Mouse (Mus musculus) hindbrain, embryonic 11.5 days (tissue): ENCODE data around the gene Bloc1s5. TPM values are rescaled to one million over a fixed set of nuclear protein-coding genes. Genes with fewer than 3 reads are reported as not detected.
A peak's percentile ranks its signal among the peaks of the same experiment; 100 is the strongest.

ENCODE experiments used
- ATAC-seq: fragments of 200-750 bp; cut with Nextera tagmentation; 2 replicates; pipeline ENCODE4 v1.8.0; 2017; ENCODE audit warnings: mild to moderate bottlenecking, moderate TSS enrichment, moderate library complexity; ENCODE audit not compliant: low FRiP score
- DNase-seq: peaks from one replicate; pipeline ENCODE4 v3.0.0-alpha.2; 2015; ENCODE audit warnings: low spot score
- H3K27ac ChIP-seq: fragments of 300-500 bp; sonication (generic); 2 replicates; pipeline ENCODE4 v1.5.1; 2014; ENCODE audit warnings: mild to moderate bottlenecking, low read depth, low read length
- H3K27me3 ChIP-seq: fragments of 300-500 bp; sonication (generic); 2 replicates; pipeline ENCODE4 v1.6.1; 2014; ENCODE audit warnings: mild to moderate bottlenecking, low read length, moderate library complexity, mixed read lengths; ENCODE audit not compliant: control insufficient read depth, insufficient read depth
- H3K36me3 ChIP-seq: fragments of 300-500 bp; sonication (generic); 2 replicates; pipeline ENCODE4 v1.6.1; 2014; ENCODE audit warnings: mild to moderate bottlenecking, low read length, moderate library complexity, mixed read lengths; ENCODE audit not compliant: control insufficient read depth, insufficient read depth
- H3K4me1 ChIP-seq: fragments of 300-500 bp; sonication (generic); replicated peaks from 2 replicates; pipeline ENCODE4 v1.6.1; 2014; ENCODE audit warnings: low read length, mixed read lengths; ENCODE audit not compliant: control insufficient read depth, insufficient read depth
- H3K4me2 ChIP-seq: fragments of 300-500 bp; sonication (generic); replicated peaks from 2 replicates; pipeline ENCODE4 v1.6.1; 2014; ENCODE audit warnings: mild to moderate bottlenecking, low read depth, low read length
- H3K4me3 ChIP-seq: fragments of 300-500 bp; sonication (generic); 2 replicates; pipeline ENCODE4 v1.5.1; 2014; ENCODE audit warnings: low read depth, low read length
- H3K9ac ChIP-seq: fragments of 300-500 bp; sonication (generic); 2 replicates; pipeline ENCODE4 v1.6.1; 2014; ENCODE audit warnings: low read depth, low read length
- H3K9me3 ChIP-seq: fragments of 300-500 bp; sonication (generic); 2 replicates; pipeline ENCODE4 v1.6.1; 2016; ENCODE audit warnings: low read length; ENCODE audit not compliant: control insufficient read depth
- WGBS: fragments of 180-500 bp; shearing (Covaris S2); extraction: QIAGEN DNeasy Blood & Tissue Kit; methylation state at CpG from one replicate; pipeline ENCODE4 v1.1.7; 2014; 5-methylcytosine and 5-hydroxymethylcytosine counted together
- polyA plus RNA-seq: library from polyadenylated mRNA; unstranded; fragments of >200 nt; fragmentation: Nextera tagmentation; extraction: Ambion mirVana; gene quantifications from 2 replicates; pipeline ENCODE4 v1.2.1, GENCODE M21; 2014

The Bloc1s5 gene
- polyA plus RNA-seq, 1 experiment from 2014 or later, result 24.1 TPM

GRCm38 (mm10) chr13:38657865-38658264 lies 23.0 kb upstream of the Bloc1s5 start:
- no peak overlapping the region for H3K27ac ChIP-seq
- WGBS, result 18% methylated on average over 4 of the region's 4 CpGs

GRCm38 (mm10) chr13:38650292-38650691 lies 15.4 kb upstream of the Bloc1s5 start:
- no peak overlapping the region for H3K27ac ChIP-seq
- 96% methylated on average over 4 of the region's 4 CpGs for WGBS

More at GRCm38 (mm10) chr13:38657865-38658264, 23.0 kb upstream of the Bloc1s5 start:
- Histone ChIP-seq H3K4me3 (peak overlapping the region; percentile 99), H3K27me3 (no peaks in the 10 kb centered on the region), H3K9me3 (no peaks in the 10 kb centered on the region), H3K4me1 (no peaks in the 10 kb centered on the region), H3K36me3 (peaks cover 18% of the 10 kb centered on the region), H3K4me2 (peak overlapping the region; percentile 55), H3K9ac (peak overlapping the region; percentile 90)
- DNase-seq (peak; percentile 20), ATAC-seq (no peak)

GRCm38 (mm10) chr13:38649069-38649468 lies 14.2 kb upstream of the Bloc1s5 start:
- Histone ChIP-seq H3K9ac (no peak overlapping the region), H3K4me3 (no peak overlapping the region), H3K4me2 (no peak overlapping the region), H3K4me1 (no peaks in the 10 kb centered on the region), H3K27ac (no peak overlapping the region), H3K27me3 (no peaks in the 10 kb centered on the region), H3K9me3 (no peaks in the 10 kb centered on the region), H3K36me3 (peaks cover 17% of the 10 kb centered on the region)
- ATAC-seq, result no peak
- DNase-seq, result no peak
- whole genome bisulfite sequencing, result 93% methylated on average over 4 of the region's 4 CpGs

More at GRCm38 (mm10) chr13:38650292-38650691, 15.4 kb upstream of the Bloc1s5 start:
- no peaks in the 10 kb centered on the region for H3K27me3 ChIP-seq
- ATAC-seq, result no peak
- H3K9me3 ChIP-seq, result no peaks in the 10 kb centered on the region
- H3K4me1 ChIP-seq, result no peaks in the 10 kb centered on the region
- DNase-seq, result no peak
- peaks cover 17% of the 10 kb centered on the region for H3K36me3 ChIP-seq
- no peak overlapping the region for H3K9ac ChIP-seq
- H3K4me2 ChIP-seq, result no peak overlapping the region
- H3K4me3 ChIP-seq, result no peak overlapping the region

- WGBS, result 95% methylated on average over 5 of the region's 5 CpGs
- H3K27me3 ChIP-seq, result no peaks in the 10 kb centered on the region
- H3K27ac ChIP-seq, result no peak overlapping the region
- no peak overlapping the region for H3K9ac ChIP-seq
- no peak overlapping the region for H3K4me3 ChIP-seq
- peaks cover 14% of the 10 kb centered on the region for H3K36me3 ChIP-seq
- no peaks in the 10 kb centered on the region for H3K4me1 ChIP-seq
- ATAC-seq (no peak), DNase-seq (no peak)
- no peak overlapping the region for H3K4me2 ChIP-seq
- H3K9me3 ChIP-seq, result no peaks in the 10 kb centered on the region
Observed at GRCm38 (mm10) chr13:38641414-38641813, 6.5 kb upstream of the Bloc1s5 start.

- Histone ChIP-seq H3K27me3 (no peaks in the 10 kb centered on the region), H3K27ac (no peak overlapping the region), H3K4me2 (no peak overlapping the region), H3K4me3 (no peak overlapping the region), H3K4me1 (no peaks in the 10 kb centered on the region), H3K36me3 (peaks cover 14% of the 10 kb centered on the region), H3K9ac (no peak overlapping the region), H3K9me3 (no peaks in the 10 kb centered on the region)
- DNase-seq (no peak), ATAC-seq (no peak)
- 78% methylated on average over 5 of the region's 5 CpGs for WGBS
Observed at GRCm38 (mm10) chr13:38640961-38641360, 6.1 kb upstream of the Bloc1s5 start.

- Histone ChIP-seq H3K27me3 (no peaks in the 10 kb centered on the region), H3K4me2 (no peak overlapping the region), H3K4me3 (no peak overlapping the region), H3K4me1 (no peaks in the 10 kb centered on the region), H3K36me3 (peaks cover 4% of the 10 kb centered on the region; the same call in 1 of the 2 replicates), H3K9ac (no peak overlapping the region), H3K9me3 (no peaks in the 10 kb centered on the region), H3K27ac (no peak overlapping the region)
- ATAC-seq (no peak), DNase-seq (no peak)
- 82% methylated on average over 11 of the region's 11 CpGs for WGBS
Observed at GRCm38 (mm10) chr13:38638694-38639093, 3.8 kb upstream of the Bloc1s5 start.

- Histone ChIP-seq H3K9me3 (no peaks in the 10 kb centered on the region), H3K4me1 (no peaks in the 10 kb centered on the region), H3K4me2 (peak overlapping the region; percentile 58), H3K27me3 (no peaks in the 10 kb centered on the region), H3K9ac (peak overlapping the region; percentile 58), H3K4me3 (peak overlapping the region; percentile 49), H3K27ac (no peak overlapping the region; the same call in 1 of the 2 replicates), H3K36me3 (no peaks in the 10 kb centered on the region)
- DNase-seq (peak; percentile 33), ATAC-seq (peak; percentile 87)
- 2% methylated on average over 19 of the region's 19 CpGs for WGBS
Observed at GRCm38 (mm10) chr13:38634256-38634799, 581 bp downstream of the Bloc1s5 start.

- 97% methylated on average over 6 of the region's 6 CpGs for WGBS
- H3K27ac ChIP-seq, result no peak overlapping the region
- no peaks in the 10 kb centered on the region for H3K4me1 ChIP-seq
- ATAC-seq, result no peak
- H3K4me3 ChIP-seq, result no peak overlapping the region
- H3K4me2 ChIP-seq, result no peak overlapping the region
- H3K36me3 ChIP-seq, result no peaks in the 10 kb centered on the region
- no peak for DNase-seq
- no peak overlapping the region for H3K9ac ChIP-seq
- H3K9me3 ChIP-seq, result no peaks in the 10 kb centered on the region
- H3K27me3 ChIP-seq, result no peaks in the 10 kb centered on the region
Observed at GRCm38 (mm10) chr13:38633287-38634000, 1.5 kb downstream of the Bloc1s5 start.

GRCm38 (mm10) chr13:38632556-38632955 lies 2.4 kb downstream of the Bloc1s5 start:
- no peak overlapping the region for H3K27ac ChIP-seq
- no peaks in the 10 kb centered on the region for H3K27me3 ChIP-seq
- H3K9me3 ChIP-seq, result no peaks in the 10 kb centered on the region
- 92% methylated on average over 6 of the region's 6 CpGs for WGBS
- H3K4me2 ChIP-seq, result no peak overlapping the region
- H3K4me3 ChIP-seq, result no peak overlapping the region
- H3K9ac ChIP-seq, result no peak overlapping the region
- ATAC-seq, result no peak
- no peaks in the 10 kb centered on the region for H3K36me3 ChIP-seq
- DNase-seq, result no peak
- H3K4me1 ChIP-seq, result no peaks in the 10 kb centered on the region
